Mouse (Mus musculus): ENCODE data around the gene Slc25a41. TPM values are rescaled to one million over a fixed set of nuclear protein-coding genes. Genes with fewer than 3 reads are reported as not detected.
A peak's percentile ranks its signal among the peaks of the same experiment; 100 is the strongest.

Gene Slc25a41
- total and polyA plus RNA-seq, 2 experiments from 2014 or later = not detected

DNA sequence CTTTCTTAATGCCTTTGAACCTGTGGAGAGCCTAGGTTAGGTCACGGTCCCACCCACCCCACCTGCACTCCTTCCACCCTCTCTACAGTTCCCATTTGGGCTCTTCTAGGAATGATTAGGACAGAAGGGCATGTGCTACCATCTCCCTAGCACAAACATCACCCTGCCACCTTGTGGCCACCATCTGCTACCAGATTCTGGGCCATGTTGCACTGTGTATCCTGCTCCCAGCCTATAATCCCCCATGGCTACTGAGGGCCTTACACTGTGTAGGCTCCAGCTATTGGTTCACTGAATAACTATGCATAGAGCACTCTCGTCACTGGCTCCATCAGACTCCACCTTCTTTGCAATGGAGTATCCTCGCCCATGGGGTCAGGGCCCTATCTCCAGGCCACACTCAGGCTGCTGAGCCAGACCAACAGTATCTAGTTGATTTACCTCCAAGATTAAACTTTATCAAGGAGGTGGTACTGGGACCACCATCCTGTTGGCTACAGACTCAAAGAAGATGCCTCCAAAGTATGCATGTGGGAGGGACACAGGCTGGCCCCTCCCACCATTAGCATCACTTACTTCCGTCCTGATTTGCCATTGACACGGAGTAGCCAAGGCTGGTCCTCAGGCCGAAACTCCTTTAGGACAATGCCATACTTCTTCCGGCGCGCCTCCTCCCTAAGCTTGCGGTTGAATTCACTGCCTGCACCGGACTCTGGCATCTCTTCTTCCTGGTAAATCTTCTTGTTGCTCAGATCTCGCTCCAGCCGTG lies 34.1 kb downstream of the Slc25a41 start:
- Histone ChIP-seq H3K36me3 (ENCODE audit: insufficient read depth) (peaks cover 51% of the 10 kb centered on the region), H3K9ac (no peak overlapping the region), H3K4me3 (ENCODE audit: low read depth, low read length) (no peak overlapping the region), H3K9me3 (ENCODE audit: low read length) (no peaks in the 10 kb centered on the region), H3K4me2 (ENCODE audit: low read depth) (no peak overlapping the region), H3K4me1 (ENCODE audit: insufficient read depth) (peaks cover 15% of the 10 kb centered on the region), H3K27me3 (ENCODE audit: insufficient read depth, low read length) (no peaks in the 10 kb centered on the region), H3K27ac (ENCODE audit: low read depth, low read length) (no peak overlapping the region)
- ATAC-seq = no peak
- WGBS = 93% methylated on average over 13 of the region's 13 CpGs
- DNase-seq = no peak
- TF ChIP-seq CTCF (IDR thresholded peaks at IDR 0.05; ENCODE audit: low read depth) = peak; percentile 56

DNA sequence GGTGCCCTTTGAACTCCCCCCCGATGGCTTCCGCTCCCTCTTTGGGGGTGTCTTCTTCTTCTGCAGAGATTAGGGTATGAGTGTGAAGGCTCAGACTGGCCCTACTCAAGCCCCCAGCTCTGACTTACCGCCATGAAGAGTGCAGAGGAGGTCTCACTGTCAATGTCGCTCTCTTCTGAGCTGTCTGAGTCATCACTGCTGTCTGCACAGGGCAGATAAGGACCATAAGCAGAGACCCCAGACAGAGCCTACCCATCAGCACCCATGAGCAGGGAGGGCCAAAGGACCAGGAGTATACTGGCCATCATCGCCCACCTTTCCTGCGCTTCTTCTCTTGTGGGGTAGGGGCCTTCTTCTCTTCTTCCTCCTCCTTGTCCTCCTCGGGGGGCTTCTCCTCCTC lies 37.5 kb downstream of the Slc25a41 start:
- H3K4me3 ChIP-seq (ENCODE audit: low read depth, low read length) = no peak overlapping the region
- H3K27me3 ChIP-seq (ENCODE audit: insufficient read depth, low read length) = no peaks in the 10 kb centered on the region
- no peak overlapping the region for H3K27ac ChIP-seq (ENCODE audit: low read depth, low read length)
- H3K36me3 ChIP-seq (ENCODE audit: insufficient read depth) = peaks cover 67% of the 10 kb centered on the region
- 92% methylated on average over 7 of the region's 7 CpGs for WGBS
- H3K4me2 ChIP-seq (ENCODE audit: low read depth) = no peak overlapping the region
- no peak overlapping the region for H3K9ac ChIP-seq
- ATAC-seq = no peak
- DNase-seq = no peak
- H3K4me1 ChIP-seq (ENCODE audit: insufficient read depth) = no peaks in the 10 kb centered on the region
- TF ChIP-seq CTCF (IDR thresholded peaks at IDR 0.05; ENCODE audit: low read depth) = no peak
- H3K9me3 ChIP-seq (ENCODE audit: low read length) = no peaks in the 10 kb centered on the region

DNA sequence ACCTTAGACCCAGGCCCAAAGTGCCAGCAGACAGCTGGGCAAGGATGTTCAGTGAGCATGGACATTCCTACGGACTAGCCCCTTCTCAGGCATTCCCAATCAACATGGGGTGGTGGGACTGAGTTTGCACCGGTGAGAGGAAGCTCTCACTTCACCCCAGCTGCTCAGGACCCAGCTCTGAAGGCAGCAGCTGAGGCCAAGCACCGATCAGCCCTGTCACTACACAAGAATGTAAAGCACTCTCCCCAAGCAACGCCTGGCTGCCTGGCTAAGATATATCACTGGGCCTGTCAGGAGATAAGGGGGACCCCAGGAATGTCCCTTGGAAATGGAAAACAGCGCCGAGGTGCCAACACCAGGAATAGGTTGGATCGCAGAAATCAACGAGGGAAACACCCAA lies 40.2 kb downstream of the Slc25a41 start:
- Histone ChIP-seq H3K27ac (ENCODE audit: low read depth, low read length) (no peak overlapping the region), H3K4me1 (ENCODE audit: insufficient read depth) (no peaks in the 10 kb centered on the region), H3K4me2 (ENCODE audit: low read depth) (no peak overlapping the region), H3K36me3 (ENCODE audit: insufficient read depth) (peaks cover 48% of the 10 kb centered on the region), H3K4me3 (ENCODE audit: low read depth, low read length) (no peak overlapping the region), H3K9me3 (ENCODE audit: low read length) (no peaks in the 10 kb centered on the region), H3K9ac (no peak overlapping the region), H3K27me3 (ENCODE audit: insufficient read depth, low read length) (no peaks in the 10 kb centered on the region)
- DNase-seq = no peak
- ATAC-seq = no peak
- WGBS = 79% methylated on average over 8 of the region's 8 CpGs
- TF ChIP-seq CTCF (IDR thresholded peaks at IDR 0.05; ENCODE audit: low read depth) = no peak

DNA sequence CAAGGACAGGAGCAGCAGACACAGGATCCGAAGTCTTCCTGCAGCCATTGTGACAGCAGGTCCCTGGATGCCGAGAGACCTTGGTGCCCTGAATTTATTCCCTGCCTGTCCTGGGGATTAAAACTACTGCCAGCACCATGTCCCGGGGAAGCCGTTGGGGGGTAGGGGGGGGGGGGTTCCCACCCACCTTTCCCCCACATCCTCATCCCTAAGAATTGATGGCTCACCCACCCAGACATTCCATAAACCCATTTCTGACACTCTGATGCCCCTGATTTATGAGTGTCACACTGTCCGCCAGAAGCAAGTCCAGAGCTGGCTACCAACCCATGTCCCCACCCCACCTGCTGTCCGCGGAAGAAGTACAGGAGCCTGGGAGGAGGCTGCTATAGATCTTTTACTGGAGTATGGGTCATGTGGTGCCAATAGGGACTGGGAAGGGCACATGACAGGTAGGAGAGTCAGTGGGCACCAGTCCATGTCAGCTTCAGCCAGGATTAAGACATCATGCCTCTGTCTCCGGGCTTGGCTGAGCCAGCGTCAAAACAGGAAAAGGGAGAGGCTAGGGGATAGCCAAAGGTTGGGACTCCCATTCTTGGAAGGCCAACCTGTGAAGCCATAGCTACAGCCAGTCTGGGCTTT lies 41.4 kb downstream of the Slc25a41 start, which contains the start of gene Pspn:
Pspn (minus strand) TSS at position 51 of the 642 bp plus-strand sequence.
- H3K9me3 ChIP-seq (ENCODE audit: low read length) = no peaks in the 10 kb centered on the region
- ATAC-seq = no peak
- H3K4me3 ChIP-seq (ENCODE audit: low read depth, low read length) = no peak within 1 kb of the TSS
- H3K27ac ChIP-seq (ENCODE audit: low read depth, low read length) = no peak within 1 kb of the TSS
- no peaks in the 10 kb centered on the region for H3K4me1 ChIP-seq (ENCODE audit: insufficient read depth)
- no peak within 1 kb of the TSS for H3K4me2 ChIP-seq (ENCODE audit: low read depth)
- no peak for TF ChIP-seq CTCF (IDR thresholded peaks at IDR 0.05; ENCODE audit: low read depth)
- WGBS = 91% methylated on average over 9 of the region's 9 CpGs
- H3K9ac ChIP-seq = no peak within 1 kb of the TSS
- no peaks in the 10 kb centered on the region for H3K27me3 ChIP-seq (ENCODE audit: insufficient read depth, low read length)
- no peak for DNase-seq
- peaks cover 59% of the 10 kb centered on the region for H3K36me3 ChIP-seq (ENCODE audit: insufficient read depth)

DNA sequence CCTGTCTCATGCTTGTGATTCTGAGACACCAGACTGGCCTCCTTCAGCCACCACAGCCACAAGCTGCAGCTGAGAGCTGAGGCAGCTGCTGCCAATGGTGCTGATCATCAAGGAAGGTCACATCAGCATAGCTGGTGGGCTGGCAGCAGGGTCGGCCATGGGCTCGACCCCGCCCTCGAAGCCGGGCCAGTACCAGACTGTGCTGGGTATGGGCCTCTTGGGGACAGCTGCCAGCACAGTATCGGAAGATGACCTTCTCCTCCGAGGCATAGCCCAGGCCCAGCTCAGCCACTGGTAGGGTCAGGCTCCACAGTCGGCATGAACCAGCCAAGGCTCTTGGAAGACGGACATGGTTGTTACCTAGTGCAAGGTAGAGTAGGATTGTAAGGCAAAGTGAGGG lies 42.0 kb downstream of the Slc25a41 start:
- Histone ChIP-seq H3K9me3 (ENCODE audit: low read length) (no peaks in the 10 kb centered on the region), H3K4me2 (ENCODE audit: low read depth) (no peak overlapping the region), H3K9ac (no peak overlapping the region), H3K27ac (ENCODE audit: low read depth, low read length) (no peak overlapping the region), H3K36me3 (ENCODE audit: insufficient read depth) (peaks cover 62% of the 10 kb centered on the region), H3K27me3 (ENCODE audit: insufficient read depth, low read length) (no peaks in the 10 kb centered on the region), H3K4me1 (ENCODE audit: insufficient read depth) (no peaks in the 10 kb centered on the region), H3K4me3 (ENCODE audit: low read depth, low read length) (no peak overlapping the region)
- WGBS = 96% methylated on average over 9 of the region's 9 CpGs
- TF ChIP-seq CTCF (IDR thresholded peaks at IDR 0.05; ENCODE audit: low read depth) = no peak
- DNase-seq (no peak), ATAC-seq (no peak)

DNA sequence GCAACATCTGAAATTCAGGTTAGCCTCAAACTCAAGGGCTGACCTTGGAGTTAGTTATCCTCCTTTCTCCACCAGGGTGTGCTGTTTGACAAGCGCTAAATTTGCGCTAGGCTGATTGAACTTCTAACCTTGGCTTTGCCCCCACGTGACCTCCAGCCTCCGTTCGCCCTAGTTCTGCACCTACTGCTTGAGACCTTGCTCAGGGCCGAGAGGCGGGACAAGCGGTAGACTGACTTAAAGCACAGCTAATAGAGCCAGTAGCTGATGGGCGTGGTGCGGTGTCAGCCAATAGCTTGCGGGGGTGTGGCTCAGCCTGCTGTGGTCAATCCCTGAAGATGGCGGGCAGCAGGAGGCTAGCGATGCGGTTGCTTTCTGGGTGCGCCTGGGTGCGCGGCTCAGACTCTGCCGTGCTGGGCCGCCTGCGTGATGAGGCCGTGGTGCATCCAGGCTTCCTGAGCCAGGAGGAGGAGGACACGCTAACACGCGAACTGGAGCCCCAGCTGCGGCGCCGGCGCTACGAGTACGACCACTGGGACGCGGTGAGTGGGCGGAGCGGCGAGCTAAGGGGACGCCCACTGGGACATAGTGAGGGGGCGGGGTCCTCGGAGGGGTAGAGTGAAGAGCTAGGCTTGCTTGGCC lies 44.3 kb downstream of the Slc25a41 start, which contains the start of gene Alkbh7:
Alkbh7 (plus strand) TSS at position 311 of the 639 bp plus-strand sequence.
- DNase-seq (peak; percentile 92), ATAC-seq (peak; percentile 98)
- TF ChIP-seq CTCF (IDR thresholded peaks at IDR 0.05; ENCODE audit: low read depth) = peak; percentile 79
- H3K9ac ChIP-seq = peak within 1 kb of the TSS; percentile 77
- H3K27ac ChIP-seq (ENCODE audit: low read depth, low read length) = peak within 1 kb of the TSS; percentile 80
- WGBS = under 1% methylated on average over 38 of the region's 38 CpGs
- peaks cover 63% of the 10 kb centered on the region for H3K36me3 ChIP-seq (ENCODE audit: insufficient read depth)
- no peaks in the 10 kb centered on the region for H3K27me3 ChIP-seq (ENCODE audit: insufficient read depth, low read length)
- H3K4me2 ChIP-seq (ENCODE audit: low read depth) = peak within 1 kb of the TSS; percentile 73
- peak within 1 kb of the TSS; percentile 73 for H3K4me3 ChIP-seq (ENCODE audit: low read depth, low read length)
- H3K9me3 ChIP-seq (ENCODE audit: low read length) = no peaks in the 10 kb centered on the region
- no peaks in the 10 kb centered on the region for H3K4me1 ChIP-seq (ENCODE audit: insufficient read depth)

DNA sequence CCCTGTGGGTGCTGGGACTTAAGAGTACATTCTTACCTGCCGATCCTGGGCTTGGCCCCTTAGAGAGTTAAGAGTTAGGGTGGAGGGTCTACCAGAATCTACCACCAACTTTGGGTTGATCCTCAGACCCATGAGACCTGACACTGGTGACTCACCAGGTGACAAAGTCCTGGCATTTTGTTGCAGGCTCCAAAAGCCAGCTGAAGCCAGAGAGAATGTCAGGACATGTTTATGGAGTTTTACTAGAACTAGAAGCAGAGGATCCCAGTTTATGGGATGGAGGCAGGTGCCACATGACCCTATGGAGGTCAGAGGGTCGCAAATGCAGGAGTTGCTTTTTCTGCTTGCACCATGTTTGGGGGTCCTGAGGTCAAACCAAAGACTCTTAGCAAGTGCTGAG lies 44.9 kb downstream of the Slc25a41 start:
- no peaks in the 10 kb centered on the region for H3K4me1 ChIP-seq (ENCODE audit: insufficient read depth)
- H3K27me3 ChIP-seq (ENCODE audit: insufficient read depth, low read length) = no peaks in the 10 kb centered on the region
- 77% methylated on average over 2 of the region's 2 CpGs for WGBS
- peaks cover 60% of the 10 kb centered on the region for H3K36me3 ChIP-seq (ENCODE audit: insufficient read depth)
- ATAC-seq = no peak
- no peak overlapping the region for H3K4me3 ChIP-seq (ENCODE audit: low read depth, low read length)
- DNase-seq = no peak
- peak overlapping the region; percentile 73; the same call in 1 of the 2 replicates for H3K4me2 ChIP-seq (ENCODE audit: low read depth)
- H3K9ac ChIP-seq = no peak overlapping the region
- H3K27ac ChIP-seq (ENCODE audit: low read depth, low read length) = no peak overlapping the region
- H3K9me3 ChIP-seq (ENCODE audit: low read length) = no peaks in the 10 kb centered on the region
- no peak for TF ChIP-seq CTCF (IDR thresholded peaks at IDR 0.05; ENCODE audit: low read depth)
